Mouse (Mus musculus): ENCODE results near the gene Rasl10b.

GRCm38 (mm10) chr11:83461462-83462027, 52.6 kb downstream of the Rasl10b start:
- TF ChIP-seq CTCF (IDR thresholded peaks at IDR 0.05; ENCODE audit: low read depth, low read length) = no peak
- no peak for TF ChIP-seq POLR2A (IDR thresholded peaks at IDR 0.05; ENCODE audit: extremely low read depth, insufficient read depth, low read length)
